Mouse (Mus musculus): ENCODE measurements around the gene Rps25. TPM values are rescaled to one million over a fixed set of nuclear protein-coding genes. Genes with fewer than 3 reads are reported as not detected.
"Not testable (repeated sequence)": the region's sequence is repeated elsewhere in the genome, so short reads cannot be mapped to it uniquely, and the experiment has no call there.

The Rps25 gene
- 2,858 and 3,005 TPM in 2 replicates for polyA plus RNA-seq (2014; fragmentation: Nextera tagmentation; extraction: Ambion mirVana)

GRCm38 (mm10) chr9:44406906-44407751 is at the start of gene Rps25, which contains the start of gene Trappc4:
Rps25 (plus strand) TSS chr9:44407139.
Trappc4 (minus strand) TSS chr9:44407600.
- DNase-seq (ENCODE audit: low spot score) = peak; percentile 99
- peak within 1 kb of the TSS; percentile 93 for H3K27ac ChIP-seq (ENCODE audit: low read depth)
- WGBS = under 1% methylated on average over 51 of the region's 51 CpGs
- H3K27me3 ChIP-seq (replicated peaks; ENCODE audit: control insufficient read depth, insufficient read depth, low read length) = no peaks in the 10 kb centered on the region
- H3K9ac ChIP-seq (ENCODE audit: low read length) = peak within 1 kb of the TSS; percentile 93
- peaks cover 2% of the 10 kb centered on the region; the same call in 1 of the 2 replicates for H3K4me1 ChIP-seq (replicated peaks; ENCODE audit: control insufficient read depth, insufficient read depth, low read length)
- H3K4me3 ChIP-seq (ENCODE audit: low read depth, low read length) = peak within 1 kb of the TSS; percentile 84
- H3K9me3 ChIP-seq (ENCODE audit: control insufficient read depth, low read length) = no peaks in the 10 kb centered on the region
- peak within 1 kb of the TSS; percentile 78 for H3K4me2 ChIP-seq (ENCODE audit: low read length)
- ATAC-seq (replicated peaks; ENCODE audit: low FRiP score, low TSS enrichment, low read depth) = peak; percentile 92
- peaks cover 69% of the 10 kb centered on the region for H3K36me3 ChIP-seq (ENCODE audit: control insufficient read depth, insufficient read depth, low read length)

GRCm38 (mm10) chr9:44357207-44357606 is 49.7 kb upstream of the Rps25 start:
- DNase-seq (ENCODE audit: low spot score) (no peak), ATAC-seq (replicated peaks; ENCODE audit: low FRiP score, low TSS enrichment, low read depth) (no peak)
- Histone ChIP-seq H3K4me1 (replicated peaks; ENCODE audit: control insufficient read depth, insufficient read depth, low read length) (peaks cover 8% of the 10 kb centered on the region; the same call in 1 of the 2 replicates), H3K4me3 (ENCODE audit: low read depth, low read length) (no peak overlapping the region), H3K4me2 (ENCODE audit: low read length) (no peak overlapping the region), H3K9ac (ENCODE audit: low read length) (no peak overlapping the region), H3K27ac (ENCODE audit: low read depth) (no peak overlapping the region), H3K36me3 (ENCODE audit: control insufficient read depth, insufficient read depth, low read length) (peaks cover 73% of the 10 kb centered on the region), H3K9me3 (ENCODE audit: control insufficient read depth, low read length) (no peaks in the 10 kb centered on the region), H3K27me3 (replicated peaks; ENCODE audit: control insufficient read depth, insufficient read depth, low read length) (no peaks in the 10 kb centered on the region)
- WGBS = 76% methylated on average over 4 of the region's 4 CpGs

GRCm38 (mm10) chr9:44361190-44361917 is 45.6 kb upstream of the Rps25 start, which contains the start of gene Vps11:
Vps11 (minus strand) TSS chr9:44361670.
- Histone ChIP-seq H3K9me3 (ENCODE audit: control insufficient read depth, low read length) (no peaks in the 10 kb centered on the region), H3K36me3 (ENCODE audit: control insufficient read depth, insufficient read depth, low read length) (peaks cover 32% of the 10 kb centered on the region), H3K4me1 (replicated peaks; ENCODE audit: control insufficient read depth, insufficient read depth, low read length) (peaks cover 8% of the 10 kb centered on the region; the same call in 1 of the 2 replicates), H3K27ac (ENCODE audit: low read depth) (0 out of 2 replicates have a peak within 1 kb of the TSS, but pooled peaks have one; percentile 67), H3K9ac (ENCODE audit: low read length) (peak within 1 kb of the TSS; percentile 83), H3K27me3 (replicated peaks; ENCODE audit: control insufficient read depth, insufficient read depth, low read length) (no peaks in the 10 kb centered on the region), H3K4me3 (ENCODE audit: low read depth, low read length) (peak within 1 kb of the TSS; percentile 99), H3K4me2 (ENCODE audit: low read length) (peak within 1 kb of the TSS; percentile 91)
- under 1% methylated on average over 44 of the region's 44 CpGs for WGBS
- peak; percentile 98 for DNase-seq (ENCODE audit: low spot score)
- peak; percentile 95 for ATAC-seq (replicated peaks; ENCODE audit: low FRiP score, low TSS enrichment, low read depth)

- not testable (repeated sequence) for DNase-seq (ENCODE audit: low spot score); H3K27me3 ChIP-seq (replicated peaks; ENCODE audit: control insufficient read depth, insufficient read depth, low read length); H3K9me3 ChIP-seq (ENCODE audit: control insufficient read depth, low read length); H3K4me1 ChIP-seq (replicated peaks; ENCODE audit: control insufficient read depth, insufficient read depth, low read length)
- Histone ChIP-seq H3K27ac (ENCODE audit: low read depth) (0 out of 2 replicates have a peak overlapping the region, but pooled peaks have one; percentile 67), H3K4me3 (ENCODE audit: low read depth, low read length) (peak overlapping the region; percentile 99), H3K9ac (ENCODE audit: low read length) (peak overlapping the region; percentile 35; the same call in 1 of the 2 replicates), H3K4me2 (ENCODE audit: low read length) (peak overlapping the region; percentile 91), H3K36me3 (ENCODE audit: control insufficient read depth, insufficient read depth, low read length) (peaks cover 26% of the 10 kb centered on the region)
- whole genome bisulfite sequencing = 43% methylated on average over 4 of the region's 4 CpGs
- ATAC-seq (replicated peaks; ENCODE audit: low FRiP score, low TSS enrichment, low read depth) = peak; percentile 28; the same call in 1 of the 2 replicates
These were observed 45.0 kb upstream of the Rps25 start for GRCm38 (mm10) chr9:44361931-44362330.

GRCm38 (mm10) chr9:44364480-44364879 is 42.5 kb upstream of the Rps25 start:
- H3K27ac ChIP-seq (ENCODE audit: low read depth) = no peak overlapping the region
- H3K36me3 ChIP-seq (ENCODE audit: control insufficient read depth, insufficient read depth, low read length) = peaks cover 4% of the 10 kb centered on the region
- H3K9ac ChIP-seq (ENCODE audit: low read length) = no peak overlapping the region
- H3K4me2 ChIP-seq (ENCODE audit: low read length) = no peak overlapping the region
- 60% methylated on average over 3 of the region's 3 CpGs for WGBS
- no peak for DNase-seq (ENCODE audit: low spot score)
- peaks cover 8% of the 10 kb centered on the region; the same call in 1 of the 2 replicates for H3K4me1 ChIP-seq (replicated peaks; ENCODE audit: control insufficient read depth, insufficient read depth, low read length)
- no peak for ATAC-seq (replicated peaks; ENCODE audit: low FRiP score, low TSS enrichment, low read depth)
- no peaks in the 10 kb centered on the region for H3K9me3 ChIP-seq (ENCODE audit: control insufficient read depth, low read length)
- H3K27me3 ChIP-seq (replicated peaks; ENCODE audit: control insufficient read depth, insufficient read depth, low read length) = no peaks in the 10 kb centered on the region
- no peak overlapping the region for H3K4me3 ChIP-seq (ENCODE audit: low read depth, low read length)

- no peak for DNase-seq (ENCODE audit: low spot score)
- H3K9ac ChIP-seq (ENCODE audit: low read length) = no peak overlapping the region
- no peaks in the 10 kb centered on the region for H3K9me3 ChIP-seq (ENCODE audit: control insufficient read depth, low read length)
- H3K36me3 ChIP-seq (ENCODE audit: control insufficient read depth, insufficient read depth, low read length) = no peaks in the 10 kb centered on the region
- ATAC-seq (replicated peaks; ENCODE audit: low FRiP score, low TSS enrichment, low read depth) = no peak
- H3K4me1 ChIP-seq (replicated peaks; ENCODE audit: control insufficient read depth, insufficient read depth, low read length) = 0 out of 2 replicates have a peak, but pooled peaks cover 2% of the 10 kb centered on the region
- H3K4me3 ChIP-seq (ENCODE audit: low read depth, low read length) = no peak overlapping the region
- H3K4me2 ChIP-seq (ENCODE audit: low read length) = no peak overlapping the region
- no peaks in the 10 kb centered on the region for H3K27me3 ChIP-seq (replicated peaks; ENCODE audit: control insufficient read depth, insufficient read depth, low read length)
- no peak overlapping the region for H3K27ac ChIP-seq (ENCODE audit: low read depth)
These were observed 33.6 kb upstream of the Rps25 start for GRCm38 (mm10) chr9:44373386-44373785.

GRCm38 (mm10) chr9:44376141-44376540 is 30.8 kb upstream of the Rps25 start:
- no peaks in the 10 kb centered on the region for H3K9me3 ChIP-seq (ENCODE audit: control insufficient read depth, low read length)
- H3K4me1 ChIP-seq (replicated peaks; ENCODE audit: control insufficient read depth, insufficient read depth, low read length) = peaks cover 9% of the 10 kb centered on the region
- H3K27ac ChIP-seq (ENCODE audit: low read depth) = no peak overlapping the region
- H3K4me2 ChIP-seq (ENCODE audit: low read length) = no peak overlapping the region
- no peak for ATAC-seq (replicated peaks; ENCODE audit: low FRiP score, low TSS enrichment, low read depth)
- H3K4me3 ChIP-seq (ENCODE audit: low read depth, low read length) = no peak overlapping the region
- H3K36me3 ChIP-seq (ENCODE audit: control insufficient read depth, insufficient read depth, low read length) = peaks cover 4% of the 10 kb centered on the region
- WGBS = 85% methylated on average over 6 of the region's 6 CpGs
- no peak overlapping the region for H3K9ac ChIP-seq (ENCODE audit: low read length)
- no peaks in the 10 kb centered on the region for H3K27me3 ChIP-seq (replicated peaks; ENCODE audit: control insufficient read depth, insufficient read depth, low read length)
- no peak for DNase-seq (ENCODE audit: low spot score)

GRCm38 (mm10) chr9:44377335-44377734 is 29.6 kb upstream of the Rps25 start:
- H3K4me2 ChIP-seq (ENCODE audit: low read length); H3K4me3 ChIP-seq (ENCODE audit: low read depth, low read length); H3K4me1 ChIP-seq (replicated peaks; ENCODE audit: control insufficient read depth, insufficient read depth, low read length); H3K27me3 ChIP-seq (replicated peaks; ENCODE audit: control insufficient read depth, insufficient read depth, low read length); DNase-seq (ENCODE audit: low spot score); H3K27ac ChIP-seq (ENCODE audit: low read depth); H3K9ac ChIP-seq (ENCODE audit: low read length); H3K9me3 ChIP-seq (ENCODE audit: control insufficient read depth, low read length); ATAC-seq (replicated peaks; ENCODE audit: low FRiP score, low TSS enrichment, low read depth): not testable (repeated sequence)
- WGBS = 81% methylated on average over 2 of the region's 2 CpGs
- peaks cover 16% of the 10 kb centered on the region for H3K36me3 ChIP-seq (ENCODE audit: control insufficient read depth, insufficient read depth, low read length)
